Mouse (Mus musculus) thymus, adult 18-20 months (tissue): Measurements from ENCODE around the gene Afg3l1.
"Not testable (repeated sequence)": the region's sequence is repeated elsewhere in the genome, so short reads cannot be mapped to it uniquely, and the experiment has no call there.

Source experiments
- DNase-seq, 2 experiments: peaks; one replicate each; pipeline ENCODE4 v3.0.0; 2022; ENCODE audit warnings: mixed read lengths in 2 of 2

Afg3l1 gene

GRCm38 (mm10) chr8:123472991-123473390 is 4.7 kb upstream of the Afg3l1 start:
- not testable (repeated sequence) for DNase-seq

- DNase-seq: not testable (repeated sequence)
Measured at GRCm38 (mm10) chr8:123474549-123474948, 3.2 kb upstream of the Afg3l1 start.

- DNase-seq: no peak
Measured at GRCm38 (mm10) chr8:123476911-123477736, 579 bp upstream of the Afg3l1 start.

- no peak for DNase-seq
Measured at GRCm38 (mm10) chr8:123478456-123479218, 934 bp downstream of the Afg3l1 start.

- no peak for DNase-seq
Measured at GRCm38 (mm10) chr8:123482627-123483026, 4.9 kb downstream of the Afg3l1 start.

- no peak for DNase-seq
Measured at GRCm38 (mm10) chr8:123491280-123492075, 13.8 kb downstream of the Afg3l1 start.

GRCm38 (mm10) chr8:123492898-123493297 is 15.2 kb downstream of the Afg3l1 start:
- no peak for DNase-seq

- DNase-seq: no peak
Measured at GRCm38 (mm10) chr8:123497699-123498098, 20.0 kb downstream of the Afg3l1 start.

GRCm38 (mm10) chr8:123498963-123499362 is 21.3 kb downstream of the Afg3l1 start:
- no peak for DNase-seq

GRCm38 (mm10) chr8:123499556-123499955 is 21.9 kb downstream of the Afg3l1 start:
- DNase-seq: no peak

- no peak for DNase-seq
Measured at GRCm38 (mm10) chr8:123502192-123502591, 24.5 kb downstream of the Afg3l1 start.

GRCm38 (mm10) chr8:123503801-123504467 is 26.2 kb downstream of the Afg3l1 start:
- DNase-seq: no peak

- DNase-seq: no peak
Measured at GRCm38 (mm10) chr8:123504591-123505195, 27.0 kb downstream of the Afg3l1 start.

- DNase-seq: no peak
Measured at GRCm38 (mm10) chr8:123505267-123505666, 27.6 kb downstream of the Afg3l1 start.

- no peak for DNase-seq
Measured at GRCm38 (mm10) chr8:123505695-123506094, 28.0 kb downstream of the Afg3l1 start.

- no peak for DNase-seq
Measured at GRCm38 (mm10) chr8:123507153-123507552, 29.4 kb downstream of the Afg3l1 start.

GRCm38 (mm10) chr8:123510819-123511218 is 33.1 kb downstream of the Afg3l1 start:
- no peak for DNase-seq

- no peak for DNase-seq
Measured at GRCm38 (mm10) chr8:123514136-123514535, 36.4 kb downstream of the Afg3l1 start.

GRCm38 (mm10) chr8:123514781-123515539 is 37.3 kb downstream of the Afg3l1 start, which contains the start of gene Dbndd1:
Dbndd1 (minus strand) TSS chr8:123515463.
- DNase-seq: peak; percentile 57 to 69

GRCm38 (mm10) chr8:123515540-123515897 is 37.8 kb downstream of the Afg3l1 start:
- DNase-seq: peak in 1 of 2 experiments; percentile 12

GRCm38 (mm10) chr8:123516596-123516995 is 38.9 kb downstream of the Afg3l1 start:
- DNase-seq: no peak
